Mouse (Mus musculus): ENCODE results near the gene Gprc5a.
A peak's percentile ranks its signal among the peaks of the same experiment; 100 is the strongest.

The Gprc5a gene

GRCm38 (mm10) chr6:135065236-135065957 lies at the start of gene Gprc5a:
Gene Gprc5a, plus strand, starts transcription at chr6:135065651.
- no peak for DNase-seq

GRCm38 (mm10) chr6:135017211-135017610 lies 48.2 kb upstream of the Gprc5a start:
- DNase-seq, result no peak

DNA sequence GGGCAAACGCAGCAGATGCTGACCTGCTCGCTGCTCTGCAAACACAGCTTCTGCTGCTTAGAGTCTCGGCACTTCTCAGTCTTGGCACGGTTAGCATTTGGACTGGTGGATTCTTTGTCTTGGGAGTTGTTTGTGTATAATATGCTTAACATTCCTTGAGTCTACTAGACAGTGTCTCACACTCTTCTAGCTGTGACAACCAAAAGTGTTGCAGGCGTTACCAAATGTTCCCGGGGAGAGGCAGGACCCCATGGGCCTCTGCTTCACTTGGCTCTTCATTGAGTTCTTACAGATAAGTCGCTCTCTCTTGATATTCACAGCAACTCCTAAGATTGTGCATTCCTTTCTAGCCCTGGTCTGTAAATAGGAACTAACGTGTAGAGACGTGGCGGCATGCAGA lies 45.9 kb upstream of the Gprc5a start:
- no peak for DNase-seq

GRCm38 (mm10) chr6:135021633-135022032 lies 43.8 kb upstream of the Gprc5a start:
- no peak for DNase-seq

DNA sequence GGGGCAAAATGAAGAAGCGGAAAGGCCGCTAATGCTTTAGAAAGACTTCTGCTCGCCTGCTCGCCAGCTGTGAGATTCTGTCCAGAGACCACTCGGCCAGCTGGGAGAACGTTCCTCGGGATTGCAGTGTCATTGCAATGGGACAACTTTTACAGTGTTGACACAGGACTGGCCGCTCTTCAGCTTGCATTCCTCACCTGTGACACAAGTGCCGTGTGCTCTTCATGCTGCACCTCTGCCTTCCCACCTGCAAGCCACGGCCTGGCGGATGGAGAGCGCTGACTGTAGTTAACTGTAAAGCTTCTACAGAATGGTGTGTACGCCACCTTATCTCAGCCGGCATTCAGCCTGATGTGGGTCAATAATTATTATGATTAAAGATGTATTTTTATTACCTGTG lies 42.1 kb upstream of the Gprc5a start:
- no peak for DNase-seq

- DNase-seq, result no peak
Measured at GRCm38 (mm10) chr6:135024781-135025420, 40.5 kb upstream of the Gprc5a start.

DNA sequence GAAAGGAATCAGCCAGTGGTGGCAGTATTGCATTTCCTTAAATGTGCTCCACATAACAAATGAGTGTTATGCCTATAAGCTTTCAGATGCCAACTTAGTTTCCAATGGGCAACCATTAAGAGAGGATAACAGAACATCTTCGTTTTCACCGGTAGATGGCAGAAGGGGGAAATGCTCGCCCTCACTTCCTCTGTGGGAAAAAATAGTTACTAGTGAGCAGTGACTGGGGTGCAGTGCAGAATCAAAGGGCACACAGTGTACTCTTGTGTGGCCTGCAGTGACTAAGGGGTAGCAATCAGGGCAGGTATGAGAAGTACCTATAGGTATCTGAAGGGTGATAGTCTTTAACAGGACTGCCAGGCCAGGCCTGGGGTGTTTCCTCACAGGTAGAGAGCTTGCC lies 39.2 kb upstream of the Gprc5a start:
- DNase-seq, result no peak

- no peak for DNase-seq
Measured at GRCm38 (mm10) chr6:135026755-135027154, 38.7 kb upstream of the Gprc5a start.

DNA sequence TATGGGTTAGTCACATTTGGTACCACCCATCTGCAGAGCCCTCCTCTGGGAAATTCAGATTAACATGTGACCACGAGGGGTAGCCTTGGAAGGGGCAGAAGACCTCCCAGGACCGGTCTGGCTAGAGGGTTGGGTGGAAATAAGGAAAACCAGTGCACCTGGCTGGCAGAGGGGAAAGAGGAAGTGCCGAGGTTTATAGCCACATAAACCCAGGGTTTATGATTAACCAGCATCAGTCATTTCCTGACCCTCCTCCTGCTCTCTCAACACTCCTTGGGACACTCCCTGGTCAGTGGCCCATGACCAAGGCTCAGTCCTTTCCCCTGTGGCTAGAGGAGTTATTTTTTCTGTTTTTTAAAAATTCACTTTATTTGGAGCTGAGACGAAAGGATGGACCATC lies 36.2 kb upstream of the Gprc5a start:
- DNase-seq, result no peak

DNA sequence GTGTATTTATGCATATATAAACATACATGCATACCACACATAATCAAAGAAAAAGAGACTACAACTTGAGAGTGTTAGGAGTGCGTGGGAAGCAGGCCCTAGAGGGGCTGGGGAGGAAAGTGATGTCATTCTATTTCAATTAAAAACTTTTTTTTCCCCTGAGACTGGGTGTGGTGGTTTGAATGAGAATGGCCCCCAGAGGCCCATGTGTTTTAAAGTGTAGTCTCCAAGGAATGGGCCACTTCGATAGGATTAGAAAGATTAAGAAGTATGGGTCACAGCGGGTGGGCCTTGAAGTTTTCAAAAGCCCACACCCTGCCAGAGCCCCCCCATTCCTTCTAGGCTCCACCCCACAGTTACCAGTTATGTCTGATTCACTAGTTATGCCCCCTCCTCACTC lies 26.8 kb upstream of the Gprc5a start:
- no peak for DNase-seq

DNA sequence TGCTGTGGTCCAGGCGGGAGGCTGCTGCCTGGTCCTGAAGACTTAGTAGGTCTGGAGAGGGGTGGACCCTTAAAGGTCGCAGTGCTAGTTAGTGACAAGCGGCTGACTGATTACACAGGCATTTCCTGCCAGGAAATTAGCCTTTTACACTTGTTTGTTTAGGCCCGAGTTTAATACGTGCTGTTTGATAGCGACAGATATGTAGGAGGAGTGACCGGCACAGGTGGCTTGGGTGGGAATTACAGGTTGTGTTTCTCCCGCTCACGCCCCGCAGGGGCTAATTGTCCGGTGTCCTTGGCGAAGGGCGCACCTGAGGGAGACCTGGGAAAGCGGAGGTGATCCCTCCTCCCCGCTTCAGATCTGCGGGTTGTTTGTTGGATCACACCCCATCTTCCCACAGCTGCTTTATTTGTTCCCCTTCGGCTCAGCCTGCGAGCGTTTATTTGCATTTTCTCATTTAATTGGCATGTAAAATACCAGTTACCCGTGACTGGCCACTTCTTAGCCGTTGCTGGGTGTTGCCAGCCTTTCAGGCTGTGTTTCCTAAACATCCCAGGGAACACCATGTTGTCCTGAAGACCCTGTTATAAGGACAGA lies 25.1 kb upstream of the Gprc5a start:
- peak in 1 of 2 experiments; percentile 17 for DNase-seq

- no peak for DNase-seq
Measured at GRCm38 (mm10) chr6:135041930-135042329, 23.5 kb upstream of the Gprc5a start.

DNA sequence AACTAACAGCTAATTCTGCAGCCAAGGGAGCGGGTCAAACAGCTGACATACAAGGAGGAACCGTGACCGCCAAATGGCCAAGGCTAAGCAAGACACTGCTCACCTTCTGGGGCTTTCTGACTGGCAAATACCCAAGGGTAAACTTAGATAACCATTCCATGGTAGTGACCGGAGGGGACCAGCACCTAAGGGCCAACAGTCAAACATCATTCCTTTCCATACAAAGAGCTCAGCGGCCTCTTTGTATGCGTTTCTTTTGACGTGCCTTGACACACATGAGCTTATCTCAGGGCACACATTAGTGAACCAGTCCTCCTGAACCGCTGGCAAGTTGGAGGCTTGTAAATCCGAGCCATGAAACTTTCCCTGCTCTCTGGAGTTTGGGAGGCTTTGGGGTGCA lies 18.2 kb upstream of the Gprc5a start:
- no peak for DNase-seq

- peak in 1 of 2 experiments; percentile 6 for DNase-seq
Measured at GRCm38 (mm10) chr6:135048509-135048908, 16.9 kb upstream of the Gprc5a start.

DNA sequence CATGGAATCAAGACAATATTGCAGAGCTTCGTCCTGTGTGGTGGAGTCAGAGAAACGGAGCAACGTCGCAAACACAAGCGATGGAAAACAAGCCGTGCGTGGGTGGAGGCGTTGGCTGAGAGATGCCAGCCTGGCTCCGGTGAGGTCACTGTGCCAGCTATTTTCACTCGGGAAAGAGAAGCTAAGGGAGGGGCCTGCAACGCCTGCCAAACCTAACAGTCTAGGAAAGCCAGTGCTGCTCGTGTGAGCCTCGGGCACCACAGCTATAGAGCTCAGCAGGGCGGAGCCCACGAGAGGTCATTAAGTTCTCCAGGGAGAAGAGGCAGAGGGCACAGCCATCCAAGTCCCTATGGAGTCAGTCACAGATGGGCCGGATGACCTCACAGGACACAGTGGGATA lies 16.5 kb upstream of the Gprc5a start:
- peak; percentile 55 to 56 for DNase-seq

DNA sequence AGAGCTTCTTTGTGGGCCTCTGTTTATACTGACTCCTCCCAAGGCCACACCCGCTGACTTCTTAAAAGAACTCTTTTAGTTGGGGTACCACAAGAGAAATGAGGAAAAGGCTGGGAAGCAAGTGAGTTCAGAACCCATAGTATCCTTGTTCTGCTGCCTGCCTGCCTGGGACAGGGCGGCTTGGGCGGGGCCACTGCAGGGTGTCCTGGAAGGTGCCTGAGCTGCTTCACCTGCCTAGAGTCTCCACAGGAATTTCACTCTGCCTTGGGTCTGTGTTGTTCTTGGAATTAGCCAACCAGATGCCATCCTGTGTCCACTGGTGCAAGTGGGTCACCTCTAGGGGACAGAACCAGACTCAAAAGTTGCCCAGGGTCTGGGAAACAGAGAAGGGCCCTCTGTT lies 11.7 kb upstream of the Gprc5a start:
- DNase-seq, result no peak

GRCm38 (mm10) chr6:135055882-135056281 lies 9.6 kb upstream of the Gprc5a start:
- no peak for DNase-seq

GRCm38 (mm10) chr6:135060728-135061127 lies 4.7 kb upstream of the Gprc5a start:
- no peak for DNase-seq

GRCm38 (mm10) chr6:135064621-135065020 lies 830 bp upstream of the Gprc5a start:
- no peak for DNase-seq

GRCm38 (mm10) chr6:135066795-135067445 lies 1.5 kb downstream of the Gprc5a start:
- DNase-seq, result no peak

GRCm38 (mm10) chr6:135068221-135068620 lies 2.8 kb downstream of the Gprc5a start:
- DNase-seq, result no peak

- DNase-seq, result no peak
Measured at GRCm38 (mm10) chr6:135069856-135070255, 4.4 kb downstream of the Gprc5a start.

- no peak for DNase-seq
Measured at GRCm38 (mm10) chr6:135070347-135070746, 4.9 kb downstream of the Gprc5a start.
